Mouse (Mus musculus): Measurements from ENCODE around the gene Skiv2l. TPM values are rescaled to one million over a fixed set of nuclear protein-coding genes. Genes with fewer than 3 reads are reported as not detected.
"Not testable (repeated sequence)": the region's sequence is repeated elsewhere in the genome, so short reads cannot be mapped to it uniquely, and the experiment has no call there.

The Skiv2l gene
- total and polyA plus RNA-seq, 3 experiments, result 34.9 to 47.0 TPM; not detected in 1

DNA sequence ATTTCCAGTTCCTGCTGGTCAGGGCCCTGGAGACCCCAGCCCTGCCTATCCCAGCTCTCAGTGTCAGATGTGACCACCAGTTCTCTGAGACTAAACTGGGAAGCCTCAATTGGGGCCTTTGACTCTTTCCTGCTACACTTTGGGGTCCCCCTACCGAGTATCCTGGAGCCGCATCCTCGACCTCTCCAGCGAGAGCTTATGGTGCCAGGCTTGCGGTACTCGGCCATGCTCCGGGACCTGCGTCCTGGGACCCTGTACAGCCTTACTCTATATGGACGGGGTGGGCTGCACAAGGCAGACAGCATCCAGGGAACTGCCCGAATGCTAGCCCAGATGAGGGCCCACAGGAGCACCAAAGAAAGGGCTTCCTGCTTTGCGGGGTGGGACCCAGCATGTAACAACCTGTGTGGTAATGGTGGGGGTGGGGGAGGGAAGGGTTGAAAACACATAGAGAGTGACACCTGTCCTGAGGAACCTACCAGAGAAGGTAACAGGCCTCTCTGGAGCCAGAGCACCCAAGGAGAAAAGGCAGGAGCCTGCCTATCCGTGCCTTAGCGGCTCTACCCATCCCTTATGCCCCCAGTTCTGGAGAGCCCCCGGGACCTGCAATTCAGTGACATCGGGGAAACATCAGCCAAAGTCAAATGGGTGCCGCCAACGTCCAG lies 51.0 kb downstream of the Skiv2l start:
- H3K27ac ChIP-seq (ENCODE audit: control insufficient read depth, low read depth, low read length), result no peak overlapping the region
- H3K9ac ChIP-seq (ENCODE audit: control insufficient read depth, low read depth, low read length, poor library complexity, severe bottlenecking), result no peak overlapping the region
- no peaks in the 10 kb centered on the region for H3K36me3 ChIP-seq (ENCODE audit: control insufficient read depth in 1 of 2, insufficient read depth in 2 of 2, low read length in 2 of 2)
- no peaks in the 10 kb centered on the region for H3K9me3 ChIP-seq (replicated peaks; ENCODE audit: insufficient read depth, low read length)
- no peaks in the 10 kb centered on the region for H3K79me2 ChIP-seq (ENCODE audit: control insufficient read depth, insufficient read depth, low read length, poor library complexity)
- H3K4me3 ChIP-seq (ENCODE audit: control insufficient read depth in 1 of 2, insufficient read depth in 1 of 2, low read depth in 2 of 2, low read length in 2 of 2), result no peak overlapping the region
- H3K27me3 ChIP-seq (ENCODE audit: control insufficient read depth in 1 of 2, insufficient read depth in 2 of 2, low read length in 2 of 2), result no peaks in the 10 kb centered on the region
- TF ChIP-seq CTCF (IDR thresholded peaks at IDR 0.05 in 2 of 3, conservative IDR thresholded peaks at IDR 0.05 in 1 of 3; ENCODE audit: control insufficient read depth in 1 of 3, insufficient read depth in 1 of 3, low read depth in 2 of 3, low read length in 3 of 3, poor library complexity in 1 of 3, severe bottlenecking in 1 of 3), result no peak
- no peak for TF ChIP-seq SIN3A (IDR thresholded peaks at IDR 0.05; ENCODE audit: low read length)
- TF ChIP-seq POLR2A (IDR thresholded peaks at IDR 0.05; ENCODE audit: control insufficient read depth in 1 of 2, insufficient read depth in 1 of 2, low read depth in 1 of 2, low read length in 2 of 2, poor library complexity in 1 of 2), result no peak
- TF ChIP-seq GABPA (IDR thresholded peaks at IDR 0.05; ENCODE audit: low read depth, low read length), result no peak
- no peak for TF ChIP-seq MYB (IDR thresholded peaks at IDR 0.05; ENCODE audit: low read depth, low read length)
- DNase-seq (ENCODE audit: low read depth, low spot score), result no peak
- H3K4me1 ChIP-seq (ENCODE audit: control insufficient read depth in 1 of 2, insufficient read depth in 2 of 2, low read length in 2 of 2), result no peaks in the 10 kb centered on the region

DNA sequence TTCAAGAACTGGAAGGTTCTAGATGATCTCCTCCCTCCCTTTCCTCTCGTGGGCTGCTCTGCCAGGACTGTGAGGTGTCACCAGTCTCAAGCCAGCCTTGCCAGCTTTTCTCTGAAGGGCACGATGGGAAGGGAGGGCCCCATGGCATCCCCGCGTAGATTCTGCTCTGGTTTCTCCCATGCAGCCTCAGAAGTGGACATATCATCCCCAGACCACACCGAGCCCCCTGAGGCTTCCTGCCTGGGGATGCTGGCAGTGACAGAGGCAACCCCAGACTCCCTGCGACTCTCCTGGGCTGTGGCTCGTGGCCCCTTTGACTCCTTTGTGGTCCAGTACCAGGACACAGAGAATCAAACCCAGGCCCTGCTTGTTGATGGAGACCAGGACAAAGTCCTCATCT lies 51.9 kb downstream of the Skiv2l start:
- H3K36me3 ChIP-seq (ENCODE audit: control insufficient read depth in 1 of 2, insufficient read depth in 2 of 2, low read length in 2 of 2); H3K79me2 ChIP-seq (ENCODE audit: control insufficient read depth, insufficient read depth, low read length, poor library complexity): not testable (repeated sequence)

DNA sequence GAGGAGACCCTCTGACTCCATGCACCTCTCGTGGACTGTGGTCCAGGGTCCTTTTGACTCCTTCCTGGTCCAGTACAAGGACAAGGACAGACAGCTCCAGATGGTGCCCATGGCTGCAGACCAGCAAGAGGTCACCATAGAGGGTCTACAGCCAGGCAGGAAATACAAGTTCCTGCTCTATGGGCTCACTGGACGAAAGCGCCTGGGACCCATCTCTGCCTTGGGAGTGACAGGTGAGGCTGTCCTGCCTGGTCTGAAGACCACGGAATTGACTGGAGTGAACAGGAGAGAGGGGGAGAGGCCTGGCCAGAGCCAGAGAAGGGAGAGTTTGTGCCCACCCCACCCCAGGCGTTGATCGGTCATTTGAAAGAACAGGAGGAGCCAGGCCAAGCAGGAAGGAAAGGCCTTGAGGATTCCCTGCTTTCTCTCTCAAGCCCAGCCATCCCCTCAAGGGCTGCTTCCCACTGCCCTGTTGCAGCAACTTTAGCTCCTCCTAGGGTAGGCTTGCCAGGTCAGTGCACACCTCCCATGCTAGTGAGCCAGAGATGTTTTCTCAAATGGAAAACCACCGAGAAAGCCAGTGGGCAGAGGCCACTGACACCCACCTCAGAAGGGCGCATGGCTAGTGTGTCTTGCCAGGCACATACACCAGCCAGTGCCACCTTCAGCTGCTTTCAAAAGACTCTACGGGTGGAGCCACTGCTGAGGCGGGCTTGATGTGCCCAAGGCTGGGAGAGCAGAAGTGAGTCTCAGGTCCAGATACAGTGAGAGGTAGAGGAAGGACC lies 52.6 kb downstream of the Skiv2l start:
- not testable (repeated sequence) for H3K4me1 ChIP-seq (ENCODE audit: control insufficient read depth in 1 of 2, insufficient read depth in 2 of 2, low read length in 2 of 2); DNase-seq (ENCODE audit: low read depth, low spot score); H3K36me3 ChIP-seq (ENCODE audit: control insufficient read depth in 1 of 2, insufficient read depth in 2 of 2, low read length in 2 of 2); H3K4me3 ChIP-seq (ENCODE audit: control insufficient read depth in 1 of 2, insufficient read depth in 1 of 2, low read depth in 2 of 2, low read length in 2 of 2); H3K79me2 ChIP-seq (ENCODE audit: control insufficient read depth, insufficient read depth, low read length, poor library complexity); H3K27ac ChIP-seq (ENCODE audit: control insufficient read depth, low read depth, low read length); H3K9ac ChIP-seq (ENCODE audit: control insufficient read depth, low read depth, low read length, poor library complexity, severe bottlenecking); H3K27me3 ChIP-seq (ENCODE audit: control insufficient read depth in 1 of 2, insufficient read depth in 2 of 2, low read length in 2 of 2); H3K9me3 ChIP-seq (replicated peaks; ENCODE audit: insufficient read depth, low read length)

More for the DNA sequence above, 51.9 kb downstream of the Skiv2l start:
- H3K27me3 ChIP-seq (ENCODE audit: control insufficient read depth in 1 of 2, insufficient read depth in 2 of 2, low read length in 2 of 2); H3K9me3 ChIP-seq (replicated peaks; ENCODE audit: insufficient read depth, low read length); H3K9ac ChIP-seq (ENCODE audit: control insufficient read depth, low read depth, low read length, poor library complexity, severe bottlenecking); DNase-seq (ENCODE audit: low read depth, low spot score); H3K27ac ChIP-seq (ENCODE audit: control insufficient read depth, low read depth, low read length); H3K4me3 ChIP-seq (ENCODE audit: control insufficient read depth in 1 of 2, insufficient read depth in 1 of 2, low read depth in 2 of 2, low read length in 2 of 2); H3K4me1 ChIP-seq (ENCODE audit: control insufficient read depth in 1 of 2, insufficient read depth in 2 of 2, low read length in 2 of 2): not testable (repeated sequence)

- Histone ChIP-seq H3K27ac (ENCODE audit: control insufficient read depth, low read depth, low read length) (no peak overlapping the region), H3K4me3 (ENCODE audit: control insufficient read depth in 1 of 2, insufficient read depth in 1 of 2, low read depth in 2 of 2, low read length in 2 of 2) (no peak overlapping the region)
- TF ChIP-seq MAZ (IDR thresholded peaks at IDR 0.05; ENCODE audit: low read depth, low read length) (no peak), SMC3 (IDR thresholded peaks at IDR 0.05; ENCODE audit: low read depth, low read length) (no peak), UBTF (IDR thresholded peaks at IDR 0.05; ENCODE audit: borderline replicate concordance, insufficient read depth, low read depth, low read length) (no peak)
Measured at GRCm38 (mm10) chr17:34796311-34797140, 53.5 kb downstream of the Skiv2l start.

More at GRCm38 (mm10) chr17:34796311-34797140, 53.5 kb downstream of the Skiv2l start:
- Histone ChIP-seq H3K9me3 (replicated peaks; ENCODE audit: insufficient read depth, low read length) (no peaks in the 10 kb centered on the region), H3K27me3 (ENCODE audit: control insufficient read depth in 1 of 2, insufficient read depth in 2 of 2, low read length in 2 of 2) (no peaks in the 10 kb centered on the region), H3K36me3 (ENCODE audit: control insufficient read depth in 1 of 2, insufficient read depth in 2 of 2, low read length in 2 of 2) (no peaks in the 10 kb centered on the region), H3K9ac (ENCODE audit: control insufficient read depth, low read depth, low read length, poor library complexity, severe bottlenecking) (no peak overlapping the region), H3K79me2 (ENCODE audit: control insufficient read depth, insufficient read depth, low read length, poor library complexity) (no peaks in the 10 kb centered on the region), H3K4me1 (ENCODE audit: control insufficient read depth in 1 of 2, insufficient read depth in 2 of 2, low read length in 2 of 2) (no peaks in the 10 kb centered on the region)
- no peak for DNase-seq (ENCODE audit: low read depth, low spot score)
